Mouse (Mus musculus): ENCODE results near the gene Rnf157.

The Rnf157 gene

GRCm38 (mm10) chr11:116337000-116337399 lies 75.8 kb downstream of the Rnf157 start:
- no peak for DNase-seq (ENCODE audit: low spot score in 2 of 2)

GRCm38 (mm10) chr11:116336393-116336792 lies 76.4 kb downstream of the Rnf157 start:
- DNase-seq (ENCODE audit: low spot score in 2 of 2), result no peak

- peak; percentile 98 for DNase-seq (ENCODE audit: low spot score in 2 of 2)
Measured at GRCm38 (mm10) chr11:116335244-116336036, 77.4 kb downstream of the Rnf157 start, which contains the start of gene Foxj1. Gene Foxj1, minus strand, starts transcription at chr11:116335399.

- DNase-seq (ENCODE audit: low spot score in 2 of 2), result no peak
Measured at GRCm38 (mm10) chr11:116334417-116334782, 78.4 kb downstream of the Rnf157 start.

- DNase-seq (ENCODE audit: low spot score in 2 of 2), result no peak
Measured at GRCm38 (mm10) chr11:116333526-116334416, 79.1 kb downstream of the Rnf157 start.

- no peak for DNase-seq (ENCODE audit: low spot score in 2 of 2)
Measured at GRCm38 (mm10) chr11:116332983-116333270, 79.9 kb downstream of the Rnf157 start.

GRCm38 (mm10) chr11:116332232-116332982 lies 80.4 kb downstream of the Rnf157 start:
- peak; percentile 73 for DNase-seq (ENCODE audit: low spot score in 2 of 2)

- no peak for DNase-seq (ENCODE audit: low spot score in 2 of 2)
Measured at GRCm38 (mm10) chr11:116330211-116330518, 82.7 kb downstream of the Rnf157 start.

GRCm38 (mm10) chr11:116329314-116330210 lies 83.3 kb downstream of the Rnf157 start:
- peak; percentile 69 to 78 for DNase-seq (ENCODE audit: low spot score in 2 of 2)

- no peak for DNase-seq (ENCODE audit: low spot score in 2 of 2)
Measured at GRCm38 (mm10) chr11:116326963-116327603, 85.7 kb downstream of the Rnf157 start.

- peak; percentile 77 to 91 for DNase-seq (ENCODE audit: low spot score in 2 of 2)
Measured at GRCm38 (mm10) chr11:116318719-116319659, 93.8 kb downstream of the Rnf157 start.

GRCm38 (mm10) chr11:116312359-116312758 lies 100.5 kb downstream of the Rnf157 start:
- DNase-seq (ENCODE audit: low spot score in 2 of 2), result no peak

GRCm38 (mm10) chr11:116311169-116311568 lies 101.7 kb downstream of the Rnf157 start:
- peak; percentile 63 to 82 for DNase-seq (ENCODE audit: low spot score in 2 of 2)

GRCm38 (mm10) chr11:116309601-116310000 lies 103.2 kb downstream of the Rnf157 start:
- DNase-seq (ENCODE audit: low spot score in 2 of 2), result no peak

GRCm38 (mm10) chr11:116307762-116308531 lies 104.9 kb downstream of the Rnf157 start:
- DNase-seq (ENCODE audit: low spot score in 2 of 2), result no peak

- DNase-seq (ENCODE audit: low spot score in 2 of 2), result no peak
Measured at GRCm38 (mm10) chr11:116307019-116307725, 105.7 kb downstream of the Rnf157 start, which contains the start of gene Exoc7. Gene Exoc7, minus strand, starts transcription at chr11:116307233.

- peak; percentile 96 to 97 for DNase-seq (ENCODE audit: low spot score in 2 of 2)
Measured at GRCm38 (mm10) chr11:116306126-116306982, 106.5 kb downstream of the Rnf157 start.

Data from right cerebral cortex, postnatal 10 days (tissue).